Mouse (Mus musculus): ENCODE results near the gene Patz1. TPM values are rescaled to one million over a fixed set of nuclear protein-coding genes. Genes with fewer than 3 reads are reported as not detected.

Gene Patz1
- total and polyA plus RNA-seq, 3 experiments, result 29.5 to 37.4 (median 31.5) TPM

DNA sequence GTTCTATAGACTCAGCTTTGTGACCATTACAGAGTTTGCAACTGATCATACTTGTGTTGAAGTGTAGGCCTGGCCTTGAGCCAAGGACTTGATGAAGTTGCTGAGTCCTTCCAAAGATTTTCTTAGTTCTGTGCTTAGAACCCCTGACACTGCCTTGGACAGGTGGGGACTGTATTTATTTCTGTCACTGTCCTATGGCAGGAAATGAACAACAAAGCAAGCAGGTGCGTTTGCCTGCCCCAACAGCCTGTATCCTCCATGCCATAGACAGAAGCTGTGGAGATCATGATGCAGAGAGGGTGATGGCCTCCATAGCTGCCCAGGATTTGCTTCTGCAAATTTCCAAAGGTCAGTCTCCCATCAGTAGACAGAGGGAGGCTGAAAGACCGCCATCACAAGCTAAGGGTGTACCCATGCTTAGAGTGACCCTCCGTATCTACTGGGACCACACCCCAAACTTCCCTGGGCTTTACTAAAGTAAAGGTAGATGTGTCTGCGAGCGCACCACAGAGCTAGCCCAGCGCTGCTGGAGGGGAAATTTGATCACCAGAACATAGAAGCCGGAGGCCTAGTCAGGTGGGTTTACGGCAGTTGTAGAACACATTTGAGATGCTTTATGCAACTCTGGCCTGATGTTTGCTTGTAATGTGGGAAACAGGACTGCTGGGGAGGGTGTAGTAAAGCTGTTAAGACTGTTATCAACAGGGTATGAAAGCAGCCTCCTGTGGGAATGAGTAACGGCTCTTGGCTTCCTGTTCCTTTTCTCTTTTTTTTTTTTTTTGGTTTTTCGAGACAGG is 22.3 kb downstream of the Patz1 start:
- Histone ChIP-seq H3K4me1 (ENCODE audit: control insufficient read depth in 1 of 2, insufficient read depth in 2 of 2) (peaks cover 8 to 65% of the 10 kb centered on the region in 2 experiments; a peak in 3 of 4 replicates), H3K4me3 (replicated peaks in 1 of 3; ENCODE audit: low read depth in 2 of 3, low read length in 2 of 3, poor library complexity in 1 of 3) (no peak overlapping the region), H3K9me3 (replicated peaks; ENCODE audit: low read length) (no peaks in the 10 kb centered on the region), H3K79me2 (replicated peaks; ENCODE audit: control insufficient read depth, extremely low read depth, insufficient read depth, poor library complexity, severe bottlenecking) (no peaks in the 10 kb centered on the region), H3K36me3 (replicated peaks in 1 of 2; ENCODE audit: control insufficient read depth in 1 of 2, insufficient read depth in 1 of 2, low read length in 1 of 2) (peaks cover 39 to 80% of the 10 kb centered on the region in 2 experiments), H3K27ac (ENCODE audit: insufficient read depth, low read depth) (no peak overlapping the region), H3K27me3 (replicated peaks) (no peaks in the 10 kb centered on the region), H3K4me2 (ENCODE audit: insufficient read depth, low read depth, poor library complexity, severe bottlenecking) (no peak overlapping the region), H3K9ac (ENCODE audit: insufficient read depth, low read depth) (no peak overlapping the region)
- in situ Hi-C loops (cut with MboI; ENCODE audit: low pct_ligation_motif_present, low pct_unique_long_range_greater_than_20kb, low sequenced_read_pairs) (no loop called here), dilution Hi-C loops (cut with MboI; ENCODE audit: extremely low pct_ligation_motif_present, extremely low pct_unique_long_range_greater_than_20kb, low sequenced_read_pairs) (no loop called here)
- DNase-seq (ENCODE audit: extremely low read depth), result no peak
- TF ChIP-seq ZKSCAN1 (IDR thresholded peaks at IDR 0.05; ENCODE audit: borderline replicate concordance, low read depth, low read length) (no peak), MXI1 (IDR thresholded peaks at IDR 0.05; ENCODE audit: low read depth, low read length) (no peak), CTCF (conservative IDR thresholded peaks at IDR 0.05 in 1 of 2, IDR thresholded peaks at IDR 0.05 in 1 of 2; ENCODE audit: low read depth in 2 of 2, low read length in 2 of 2) (no peak)

DNA sequence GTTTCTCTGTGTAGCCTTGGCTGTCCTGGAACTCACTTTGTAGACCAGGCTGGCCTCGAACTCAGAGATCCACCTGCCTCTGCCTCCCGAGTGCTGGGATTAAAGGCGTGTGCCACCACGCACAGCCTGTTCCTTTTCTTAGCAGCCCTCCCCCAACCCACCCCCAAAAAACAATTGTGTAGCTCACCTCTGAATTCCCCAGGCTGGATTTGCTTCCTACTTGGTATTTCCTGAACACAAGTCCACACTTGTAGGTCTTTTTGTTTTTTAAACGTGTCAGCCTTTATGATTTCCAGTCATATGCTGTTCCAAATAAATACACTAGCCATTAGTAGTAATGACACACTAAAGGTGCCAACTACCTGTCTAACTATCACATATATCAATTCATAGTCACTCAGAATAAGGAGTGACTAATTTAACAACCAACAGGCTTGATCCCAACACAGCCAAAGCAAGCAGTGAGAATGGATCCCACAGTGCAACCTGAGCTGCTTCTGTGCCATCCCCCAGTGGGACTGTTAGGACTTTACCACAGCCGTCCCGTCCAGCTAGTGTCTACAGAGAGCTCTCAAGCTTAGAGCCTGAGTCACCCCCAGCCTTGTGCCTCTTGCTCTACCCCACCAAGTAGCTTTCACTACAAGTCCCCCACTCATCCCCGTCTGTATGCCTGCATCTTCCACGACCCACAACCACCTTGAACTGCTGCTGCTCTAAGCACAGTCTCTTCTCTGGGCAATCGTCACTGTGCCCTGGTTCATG is 23.1 kb downstream of the Patz1 start:
- no peaks in the 10 kb centered on the region for H3K27me3 ChIP-seq (replicated peaks)
- no peak overlapping the region for H3K9ac ChIP-seq (ENCODE audit: insufficient read depth, low read depth)
- H3K4me3 ChIP-seq (replicated peaks in 1 of 3; ENCODE audit: low read depth in 2 of 3, low read length in 2 of 3, poor library complexity in 1 of 3), result no peak overlapping the region
- H3K4me2 ChIP-seq (ENCODE audit: insufficient read depth, low read depth, poor library complexity, severe bottlenecking), result no peak overlapping the region
- H3K36me3 ChIP-seq (replicated peaks in 1 of 2; ENCODE audit: control insufficient read depth in 1 of 2, insufficient read depth in 1 of 2, low read length in 1 of 2), result peaks cover 31 to 74% of the 10 kb centered on the region in 2 experiments
- no peaks in the 10 kb centered on the region for H3K9me3 ChIP-seq (replicated peaks; ENCODE audit: low read length)
- in situ Hi-C loops (cut with MboI; ENCODE audit: low pct_ligation_motif_present, low pct_unique_long_range_greater_than_20kb, low sequenced_read_pairs) (no loop called here), dilution Hi-C loops (cut with MboI; ENCODE audit: extremely low pct_ligation_motif_present, extremely low pct_unique_long_range_greater_than_20kb, low sequenced_read_pairs) (no loop called here)
- H3K27ac ChIP-seq (ENCODE audit: insufficient read depth, low read depth), result no peak overlapping the region
- H3K79me2 ChIP-seq (replicated peaks; ENCODE audit: control insufficient read depth, extremely low read depth, insufficient read depth, poor library complexity, severe bottlenecking), result no peaks in the 10 kb centered on the region
- TF ChIP-seq E2F4 (IDR thresholded peaks at IDR 0.05; ENCODE audit: insufficient replicate concordance, low read depth, low read length) (no peak), MEF2A (IDR thresholded peaks at IDR 0.05; ENCODE audit: borderline replicate concordance, low read depth, low read length) (no peak), USF1 (IDR thresholded peaks at IDR 0.05; ENCODE audit: low read depth, low read length) (no peak), MAFK (IDR thresholded peaks at IDR 0.05; ENCODE audit: insufficient replicate concordance, low read length) (no peak)
- DNase-seq (ENCODE audit: extremely low read depth), result no peak
- H3K4me1 ChIP-seq (ENCODE audit: control insufficient read depth in 1 of 2, insufficient read depth in 2 of 2), result peaks cover 8 to 63% of the 10 kb centered on the region in 2 experiments; a peak in 3 of 4 replicates

DNA sequence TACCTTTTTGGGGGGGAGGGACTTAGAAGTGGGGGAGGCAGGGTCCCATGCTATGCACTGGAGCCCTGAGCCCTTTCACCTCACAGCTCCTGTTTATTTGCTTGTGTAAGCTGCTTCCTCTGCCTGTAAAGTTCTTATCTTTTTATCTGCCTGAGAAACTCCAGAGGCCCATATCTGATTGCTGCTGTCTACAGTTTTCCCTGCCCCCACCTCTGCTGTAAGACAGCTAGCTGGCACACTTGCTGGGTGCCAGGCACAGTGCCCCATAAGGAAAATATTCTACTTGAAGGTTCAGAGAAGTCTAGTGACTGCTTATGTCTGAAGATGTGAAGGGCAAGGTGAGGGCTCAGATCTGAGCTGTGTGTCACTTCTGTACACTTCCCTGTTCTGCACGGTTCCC is 24.6 kb downstream of the Patz1 start:
- H3K9me3 ChIP-seq (replicated peaks; ENCODE audit: low read length), result peaks cover 3% of the 10 kb centered on the region
- H3K4me2 ChIP-seq (ENCODE audit: insufficient read depth, low read depth, poor library complexity, severe bottlenecking), result no peak overlapping the region
- no peaks in the 10 kb centered on the region for H3K79me2 ChIP-seq (replicated peaks; ENCODE audit: control insufficient read depth, extremely low read depth, insufficient read depth, poor library complexity, severe bottlenecking)
- H3K9ac ChIP-seq (ENCODE audit: insufficient read depth, low read depth), result no peak overlapping the region
- dilution Hi-C loops (cut with MboI; ENCODE audit: extremely low pct_ligation_motif_present, extremely low pct_unique_long_range_greater_than_20kb, low sequenced_read_pairs) (no loop called here), in situ Hi-C loops (cut with MboI; ENCODE audit: low pct_ligation_motif_present, low pct_unique_long_range_greater_than_20kb, low sequenced_read_pairs) (no loop called here)
- H3K4me1 ChIP-seq (ENCODE audit: control insufficient read depth in 1 of 2, insufficient read depth in 2 of 2), result peaks cover 0 to 47% of the 10 kb centered on the region in 2 experiments; a peak in 2 of 4 replicates
- H3K27me3 ChIP-seq (replicated peaks), result no peaks in the 10 kb centered on the region
- no peak overlapping the region for H3K27ac ChIP-seq (ENCODE audit: insufficient read depth, low read depth)
- no peak for DNase-seq (ENCODE audit: extremely low read depth)
- H3K36me3 ChIP-seq (replicated peaks in 1 of 2; ENCODE audit: control insufficient read depth in 1 of 2, insufficient read depth in 1 of 2, low read length in 1 of 2), result peaks cover 17 to 62% of the 10 kb centered on the region in 2 experiments
- TF ChIP-seq UBTF (IDR thresholded peaks at IDR 0.05; ENCODE audit: low read depth, low read length) (no peak), GABPA (IDR thresholded peaks at IDR 0.05; ENCODE audit: insufficient replicate concordance, low read depth, low read length) (no peak), USF2 (conservative IDR thresholded peaks at IDR 0.05; ENCODE audit: low read depth, low read length) (no peak), ZKSCAN1 (IDR thresholded peaks at IDR 0.05; ENCODE audit: borderline replicate concordance, low read depth, low read length) (no peak), POLR2A (IDR thresholded peaks at IDR 0.05; ENCODE audit: low read depth, low read length) (no peak), TBP (conservative IDR thresholded peaks at IDR 0.05; ENCODE audit: low read depth, low read length) (no peak), CTCF (conservative IDR thresholded peaks at IDR 0.05 in 1 of 2, IDR thresholded peaks at IDR 0.05 in 1 of 2; ENCODE audit: low read depth in 2 of 2, low read length in 2 of 2) (no peak)
- H3K4me3 ChIP-seq (replicated peaks in 1 of 3; ENCODE audit: low read depth in 2 of 3, low read length in 2 of 3, poor library complexity in 1 of 3), result no peak overlapping the region

All from CH12.LX (cell line).